Mouse (Mus musculus) testis, adult 2 months (tissue): Measurements from ENCODE around the gene Lrig2. TPM values are rescaled to one million over a fixed set of nuclear protein-coding genes. Genes with fewer than 3 reads are reported as not detected.

Experiments
- H3K27ac ChIP-seq: fragments of 200-500 bp; 2 replicates; pipeline ENCODE4 v1.5.1; 2012; ENCODE audit warnings: low read depth, low read length; ENCODE audit not compliant: control insufficient read depth, insufficient read depth
- H3K27me3 ChIP-seq: fragments of 200-500 bp; 2 replicates; pipeline ENCODE4 v1.6.1; 2012; ENCODE audit warnings: mild to moderate bottlenecking, low read length, moderate library complexity; ENCODE audit not compliant: control insufficient read depth, insufficient read depth
- H3K36me3 ChIP-seq: fragments of 200-500 bp; 2 replicates; pipeline ENCODE4 v1.6.1; 2012; ENCODE audit warnings: mild to moderate bottlenecking, low read length; ENCODE audit not compliant: control insufficient read depth, insufficient read depth
- H3K4me1 ChIP-seq: fragments of 200-500 bp; 2 replicates; pipeline ENCODE4 v1.6.1; 2012; ENCODE audit warnings: low read length; ENCODE audit not compliant: control insufficient read depth, insufficient read depth
- H3K4me3 ChIP-seq: fragments of 200-500 bp; 2 replicates; pipeline ENCODE4 v1.5.1; 2012; ENCODE audit warnings: low read depth, mild to moderate bottlenecking, low read length, moderate library complexity, mixed read lengths; ENCODE audit not compliant: control insufficient read depth
- CTCF ChIP-seq: fragments of 200-500 bp; IDR thresholded peaks from 2 replicates; pipeline ENCODE4 v1.5.1; 2012; ENCODE audit warnings: low read depth, mild to moderate bottlenecking, inconsistent platforms, low read length, moderate library complexity; ENCODE audit not compliant: control insufficient read depth, insufficient read depth, insufficient replicate concordance
- POLR2A ChIP-seq: fragments of 200-500 bp; IDR thresholded peaks from 2 replicates; pipeline ENCODE4 v1.6.1; 2012; ENCODE audit warnings: low read depth, mild to moderate bottlenecking, inconsistent platforms, low read length, moderate library complexity; ENCODE audit not compliant: control insufficient read depth
- polyA plus RNA-seq: library from polyadenylated mRNA; depleted of rRNA; stranded (reverse); fragments of >200 nt; gene quantifications from 2 replicates; pipeline ENCODE4 v1.2.3, GENCODE M21; 2012

Gene Lrig2
- polyA plus RNA-seq, 1 experiment: 7.5 TPM

- TF ChIP-seq CTCF (no peak), POLR2A (no peak)
- Histone ChIP-seq H3K36me3 (no peaks in the 10 kb centered on the region), H3K4me3 (no peak overlapping the region), H3K4me1 (no peaks in the 10 kb centered on the region), H3K27ac (no peak overlapping the region), H3K27me3 (no peaks in the 10 kb centered on the region)
Measured at GRCm38 (mm10) chr3:104359225-104360135, 152.2 kb downstream of the Lrig2 start.

- H3K27me3 ChIP-seq: no peaks in the 10 kb centered on the region
- H3K4me1 ChIP-seq: no peaks in the 10 kb centered on the region
- no peaks in the 10 kb centered on the region for H3K36me3 ChIP-seq
- H3K27ac ChIP-seq: no peak overlapping the region
- TF ChIP-seq CTCF (no peak), POLR2A (no peak)
- H3K4me3 ChIP-seq: no peak overlapping the region
Measured at GRCm38 (mm10) chr3:104358747-104359146, 153.0 kb downstream of the Lrig2 start.

GRCm38 (mm10) chr3:104356106-104356505, 155.6 kb downstream of the Lrig2 start:
- Histone ChIP-seq H3K27me3 (no peaks in the 10 kb centered on the region), H3K36me3 (no peaks in the 10 kb centered on the region), H3K27ac (no peak overlapping the region), H3K4me1 (no peaks in the 10 kb centered on the region), H3K4me3 (no peak overlapping the region)
- no peak for TF ChIP-seq CTCF
- TF ChIP-seq POLR2A: no peak

GRCm38 (mm10) chr3:104353884-104354283, 157.8 kb downstream of the Lrig2 start:
- Histone ChIP-seq H3K36me3 (no peaks in the 10 kb centered on the region), H3K4me3 (no peak overlapping the region), H3K4me1 (no peaks in the 10 kb centered on the region), H3K27ac (no peak overlapping the region), H3K27me3 (no peaks in the 10 kb centered on the region)
- TF ChIP-seq POLR2A: no peak
- TF ChIP-seq CTCF: no peak

GRCm38 (mm10) chr3:104352358-104353060, 159.2 kb downstream of the Lrig2 start:
- no peaks in the 10 kb centered on the region for H3K4me1 ChIP-seq
- H3K36me3 ChIP-seq: no peaks in the 10 kb centered on the region
- H3K27ac ChIP-seq: no peak overlapping the region
- TF ChIP-seq POLR2A (no peak), CTCF (no peak)
- no peaks in the 10 kb centered on the region for H3K27me3 ChIP-seq
- no peak overlapping the region for H3K4me3 ChIP-seq

GRCm38 (mm10) chr3:104350253-104350945, 161.3 kb downstream of the Lrig2 start:
- Histone ChIP-seq H3K4me3 (no peak overlapping the region), H3K27ac (no peak overlapping the region), H3K4me1 (no peaks in the 10 kb centered on the region), H3K36me3 (no peaks in the 10 kb centered on the region), H3K27me3 (no peaks in the 10 kb centered on the region)
- TF ChIP-seq CTCF (no peak), POLR2A (no peak)

GRCm38 (mm10) chr3:104349847-104350228, 161.9 kb downstream of the Lrig2 start:
- TF ChIP-seq POLR2A (no peak), CTCF (no peak)
- H3K4me1 ChIP-seq: no peaks in the 10 kb centered on the region
- no peak overlapping the region for H3K27ac ChIP-seq

More at GRCm38 (mm10) chr3:104349847-104350228, 161.9 kb downstream of the Lrig2 start:
- Histone ChIP-seq H3K4me3 (no peak overlapping the region), H3K27me3 (no peaks in the 10 kb centered on the region), H3K36me3 (no peaks in the 10 kb centered on the region)
